Mouse (Mus musculus) urinary bladder, postnatal 4 days (tissue): ENCODE measurements around the gene Tbc1d1.
"Not testable (repeated sequence)": the region's sequence is repeated elsewhere in the genome, so short reads cannot be mapped to it uniquely, and the experiment has no call there.

Source experiments
- DNase-seq, 2 experiments: peaks; one replicate each; pipeline ENCODE4 v3.0.0; 2021 to 2022; ENCODE audit warnings: low spot score in 2 of 2

Gene Tbc1d1

DNA sequence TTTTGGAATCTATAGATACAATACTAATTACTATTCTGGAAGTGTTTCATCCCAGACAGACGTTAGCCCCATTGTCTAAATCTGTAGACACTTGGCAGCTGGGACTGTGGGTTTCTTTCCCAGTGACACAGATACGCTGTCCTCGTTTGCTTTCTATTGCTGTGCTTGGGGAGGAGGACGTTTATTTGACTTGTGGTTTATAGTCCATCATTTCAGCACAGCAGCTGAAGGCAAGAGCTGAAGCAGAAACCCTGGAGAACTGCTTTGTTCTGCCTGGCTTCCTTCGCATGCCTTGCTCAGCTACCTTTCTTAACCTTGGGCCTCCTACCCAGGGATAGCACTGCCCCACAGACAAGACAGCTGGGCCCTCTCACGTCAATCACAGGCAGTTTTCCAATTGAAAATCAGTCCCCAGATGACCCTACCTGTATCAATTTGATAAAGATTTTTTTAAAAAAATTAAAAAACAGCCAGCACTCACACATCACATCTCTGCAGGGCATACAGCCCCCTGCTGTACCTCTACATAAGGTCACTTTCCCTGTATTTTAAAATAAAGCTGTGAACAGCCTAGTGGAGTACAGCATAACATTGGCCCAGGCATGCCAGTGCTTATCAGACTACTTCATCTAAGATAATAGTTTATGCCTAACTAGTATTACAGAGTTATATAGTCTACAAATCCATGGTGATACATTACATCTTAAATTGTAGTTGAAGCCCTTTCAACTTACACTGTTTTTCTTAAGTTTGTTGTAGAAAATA, 158.4 kb downstream of the Tbc1d1 start:
- no peak for DNase-seq

DNA sequence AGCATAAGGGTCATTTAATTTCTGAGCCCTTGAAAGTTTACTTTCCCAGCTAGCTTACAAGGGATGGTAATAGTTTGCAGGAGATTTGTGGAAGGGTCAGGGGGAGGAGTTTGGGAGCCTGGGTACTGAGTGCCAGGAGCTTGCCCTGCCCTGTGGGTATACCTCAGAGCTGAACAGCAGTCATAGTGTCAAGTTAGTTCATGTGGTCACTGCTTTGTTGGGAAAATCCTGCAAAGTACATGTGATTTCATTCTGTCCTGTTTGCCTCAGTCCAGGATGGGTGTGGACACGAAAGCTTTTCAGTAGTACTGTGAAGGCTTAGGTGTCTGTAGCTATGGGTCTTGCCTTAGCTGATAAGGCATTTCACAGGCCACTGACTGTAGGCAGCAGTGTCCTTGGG, 159.0 kb downstream of the Tbc1d1 start:
- DNase-seq: no peak

DNA sequence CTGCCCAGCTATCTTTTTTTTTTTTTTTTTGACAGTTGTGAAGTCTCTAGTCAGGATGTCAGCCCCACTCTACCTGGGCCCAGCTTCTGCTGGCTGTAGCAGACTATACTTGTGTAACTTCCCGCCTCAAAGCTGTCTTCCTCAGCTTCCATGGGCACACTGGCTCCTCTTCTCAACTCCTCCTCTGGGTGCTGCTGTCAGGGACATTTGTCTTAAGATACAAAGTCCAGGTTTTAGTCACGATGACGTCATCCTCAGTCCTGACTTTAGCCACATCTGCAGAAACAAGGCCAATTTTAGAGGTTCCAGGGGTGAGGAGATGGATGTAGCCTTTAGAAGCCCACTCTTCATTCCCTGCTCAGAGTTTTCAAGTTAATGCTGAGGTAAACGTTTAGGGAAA, 167.2 kb downstream of the Tbc1d1 start:
- DNase-seq: no peak

DNA sequence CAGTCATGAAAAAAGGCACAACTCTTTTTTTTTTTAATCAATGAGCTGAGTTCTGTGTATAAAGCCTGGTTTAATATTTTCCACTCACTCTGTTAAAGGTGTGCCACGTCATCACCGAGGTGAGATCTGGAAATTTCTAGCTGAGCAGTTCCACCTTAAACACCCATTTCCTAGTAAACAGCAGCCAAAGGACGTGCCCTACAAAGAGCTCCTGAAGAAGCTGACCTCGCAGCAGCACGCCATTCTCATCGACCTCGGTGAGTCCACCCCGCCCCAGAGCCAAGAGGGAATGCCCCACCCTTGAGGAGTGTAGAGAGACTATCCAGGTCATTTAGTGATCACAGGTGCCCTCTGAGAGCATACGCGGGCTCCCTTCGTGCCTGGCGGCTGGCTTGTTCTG, 168.2 kb downstream of the Tbc1d1 start:
- DNase-seq: no peak

DNA sequence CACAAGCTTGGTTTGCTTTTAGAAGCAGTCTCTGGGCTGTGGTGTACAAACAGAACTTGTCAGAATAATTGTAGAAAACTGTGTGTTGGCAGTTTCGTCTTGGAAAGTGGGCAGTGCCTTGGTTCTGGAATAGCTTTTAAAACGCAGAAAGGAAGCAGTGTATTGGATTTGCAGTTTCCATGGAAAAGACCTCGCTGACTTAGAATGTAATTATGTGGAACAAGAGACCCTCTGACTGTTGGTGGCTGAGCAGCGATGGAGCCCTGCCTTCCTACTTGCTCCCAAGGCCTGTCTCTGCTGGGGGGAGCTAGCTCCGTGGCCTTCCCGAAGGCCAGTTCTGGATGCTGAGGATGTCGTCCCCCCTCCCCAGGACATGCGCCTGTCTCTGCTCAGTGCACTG, 168.8 kb downstream of the Tbc1d1 start:
- no peak for DNase-seq

DNA sequence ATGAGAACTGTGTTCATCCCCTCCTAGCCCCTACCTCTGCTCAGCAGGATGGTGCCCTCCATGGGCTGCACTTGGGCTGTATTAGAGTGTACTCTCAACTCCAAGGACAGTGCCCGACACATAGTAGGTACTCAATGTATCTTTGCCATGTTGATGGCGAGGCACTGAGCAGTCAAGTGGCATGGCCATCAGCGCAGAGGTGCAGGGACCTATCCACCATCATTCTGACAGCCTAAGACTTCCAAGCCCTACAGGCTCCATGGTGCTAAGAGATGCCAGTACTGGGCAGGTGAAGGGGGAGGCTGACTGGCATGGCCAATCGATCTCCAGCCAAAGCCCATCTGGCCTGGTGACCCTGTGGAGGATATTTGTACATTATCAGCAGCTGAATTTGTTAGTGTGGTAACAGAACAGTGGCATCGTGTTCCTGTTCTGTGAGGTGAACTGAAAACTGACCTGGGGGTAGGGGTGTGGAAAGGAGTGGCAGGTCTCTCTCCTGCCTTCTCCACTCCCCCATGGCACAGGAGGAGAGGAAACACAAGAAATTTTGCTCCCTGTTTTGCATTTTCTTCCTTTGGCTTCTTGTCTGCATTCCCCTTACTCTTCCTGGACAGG, 169.7 kb downstream of the Tbc1d1 start:
- DNase-seq: no peak

DNA sequence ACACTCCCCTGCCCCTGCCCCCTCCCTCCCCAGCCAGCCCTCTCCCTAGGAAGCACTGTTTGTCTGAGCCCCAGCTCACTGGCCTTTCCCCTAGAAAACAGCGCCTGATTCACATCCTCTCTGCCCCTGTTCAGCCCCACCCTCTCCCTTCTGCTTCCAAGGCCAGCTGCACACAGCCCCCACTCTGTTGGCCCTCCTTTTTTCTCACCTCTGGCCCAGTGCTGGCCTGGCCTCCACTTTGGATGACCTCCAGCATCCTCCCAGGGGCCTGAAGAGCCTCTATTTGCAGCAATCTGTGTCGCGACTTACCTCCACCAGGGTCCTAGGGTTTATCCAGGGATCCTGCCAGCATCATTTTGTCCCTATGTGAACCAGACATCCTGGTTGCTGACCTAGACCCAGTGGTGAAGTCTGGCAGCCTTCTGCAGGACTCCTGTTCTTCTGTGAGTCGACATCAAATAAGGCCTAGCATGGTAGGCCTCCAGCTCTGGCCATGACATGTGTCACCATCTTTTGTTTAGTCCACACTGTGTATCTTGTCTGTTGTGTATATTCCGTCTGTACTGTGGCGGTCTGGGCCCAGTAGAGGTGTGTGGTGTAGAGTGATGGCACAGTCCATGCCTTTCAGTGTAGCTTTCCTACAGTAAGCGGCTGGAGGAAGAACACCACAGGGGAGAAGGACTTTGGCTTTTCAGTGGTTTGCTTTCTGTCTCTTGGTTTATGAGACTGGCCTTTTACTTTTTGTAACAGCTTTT, 170.5 kb downstream of the Tbc1d1 start:
- DNase-seq: peak; percentile 39 to 66

DNA sequence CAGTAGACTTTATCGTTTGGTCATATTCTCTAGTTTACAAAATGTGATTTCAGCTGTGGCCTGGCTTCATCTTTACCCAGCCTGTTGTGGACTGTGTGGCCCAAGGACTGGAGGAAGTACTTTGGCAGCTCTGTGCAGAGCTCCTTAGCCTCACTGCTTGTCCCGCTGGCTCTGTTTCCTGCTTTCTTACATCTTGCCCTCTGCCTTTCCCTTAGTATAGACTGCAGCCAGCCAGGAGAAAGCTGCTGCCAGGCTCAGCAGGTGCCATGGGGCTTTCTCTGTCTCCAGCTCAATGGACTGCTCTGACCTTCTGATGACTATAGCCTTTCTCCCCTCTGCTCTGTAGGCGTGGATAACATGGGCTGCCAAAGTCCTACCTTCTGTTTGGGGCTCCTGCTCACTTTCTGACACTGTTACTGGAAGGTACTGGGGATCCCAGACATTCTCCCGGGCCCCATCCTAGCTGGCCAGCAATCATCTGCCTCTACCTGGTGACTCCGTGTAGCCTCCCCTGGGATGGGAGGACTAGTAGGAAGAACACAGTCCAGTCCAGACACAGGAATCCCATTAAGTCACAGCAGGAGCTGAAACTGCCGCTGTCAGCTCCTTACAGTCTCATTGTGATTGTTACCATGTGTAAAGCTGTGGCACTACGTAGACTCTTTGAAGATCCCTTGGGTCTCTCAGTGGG, 171.3 kb downstream of the Tbc1d1 start:
- no peak for DNase-seq

DNA sequence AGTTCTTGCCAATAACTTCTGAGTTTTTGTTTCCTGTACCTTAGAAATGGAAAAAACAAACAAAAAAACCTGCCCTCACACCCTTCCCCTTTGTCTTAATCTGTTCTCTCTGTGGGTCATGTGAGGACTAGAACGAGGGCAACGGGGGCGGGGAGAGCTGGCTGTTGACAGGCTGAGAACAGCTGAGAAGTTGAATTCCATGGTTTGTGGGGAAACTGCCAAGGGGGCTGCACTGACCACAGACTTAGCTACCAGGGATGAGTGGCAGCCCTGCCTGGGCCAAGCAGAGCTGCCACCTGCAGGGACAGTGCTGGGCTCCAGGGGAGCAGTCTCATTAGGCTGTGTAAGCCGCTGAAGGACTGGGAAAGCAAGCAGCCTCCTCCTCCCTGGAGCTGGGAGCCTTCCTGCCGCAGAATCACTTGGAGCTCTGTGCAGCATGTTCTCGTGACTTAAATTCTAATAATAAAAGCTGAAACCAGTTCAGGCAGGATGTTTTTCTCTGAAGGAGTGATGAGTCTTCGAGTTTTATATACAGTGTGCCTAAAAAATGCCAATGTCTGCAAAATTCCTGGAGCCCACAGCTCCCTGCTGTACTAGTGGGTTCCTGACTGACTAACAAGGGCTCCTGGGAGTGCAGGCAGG, 180.8 kb downstream of the Tbc1d1 start:
- peak in 1 of 2 experiments; percentile 58 for DNase-seq

DNA sequence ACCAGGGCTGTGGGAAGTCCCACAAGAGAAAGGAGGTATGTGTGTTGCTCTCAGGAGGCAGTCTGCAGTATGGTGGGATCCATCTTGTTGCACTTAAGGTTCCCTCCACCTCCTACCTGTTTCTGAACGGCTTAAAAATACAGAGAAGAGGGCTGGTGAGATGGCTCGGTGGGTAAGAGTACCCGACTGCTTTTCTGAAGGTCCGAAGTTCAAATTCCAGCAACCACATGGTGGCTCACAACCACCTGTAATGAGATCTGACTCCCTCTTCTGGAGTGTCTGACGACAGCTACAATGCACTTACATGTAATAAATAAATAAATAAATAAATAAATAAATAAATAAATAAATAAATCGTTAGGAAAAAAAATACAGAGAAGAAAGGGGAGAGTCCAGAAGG, 182.7 kb downstream of the Tbc1d1 start:
- not testable (repeated sequence) for DNase-seq

DNA sequence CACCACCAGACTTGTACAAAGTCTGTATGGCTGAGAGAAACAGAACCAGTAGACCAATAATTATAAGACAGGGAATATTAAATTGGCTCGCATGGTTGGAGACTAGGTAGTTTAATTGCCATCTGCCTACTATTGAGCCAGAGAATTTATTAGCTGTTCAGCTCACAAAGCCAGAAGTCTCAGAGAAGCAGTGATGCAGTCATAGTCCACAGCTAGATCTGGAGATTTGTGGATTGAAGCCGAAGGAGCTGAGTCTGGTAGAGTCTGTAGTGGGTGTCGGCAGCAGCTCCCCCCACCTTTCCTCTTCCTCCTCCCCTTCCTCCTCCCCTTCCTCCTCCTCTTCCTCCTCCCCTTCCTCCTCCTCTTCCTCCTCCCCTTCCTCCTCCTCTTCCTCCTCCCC, 184.3 kb downstream of the Tbc1d1 start:
- DNase-seq: no peak

DNA sequence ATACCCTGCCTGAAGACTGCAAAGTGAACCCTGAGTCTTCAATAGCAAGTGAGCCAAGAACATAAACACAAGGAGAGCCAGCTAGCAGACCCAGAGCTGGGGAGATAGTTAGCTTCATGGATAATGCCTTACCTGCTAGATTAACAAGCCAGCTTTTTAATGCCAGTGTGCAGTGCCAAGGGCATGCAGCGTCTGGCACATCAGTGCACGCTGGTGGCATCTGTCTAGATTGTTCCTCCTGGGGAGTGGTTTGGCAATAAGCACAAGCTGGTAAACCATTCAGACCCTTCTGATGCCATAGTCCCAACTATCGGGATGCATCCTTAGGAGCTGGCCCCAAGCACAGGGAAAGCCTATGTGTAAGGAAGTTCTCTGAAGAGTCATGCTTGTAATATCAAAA, 185.6 kb downstream of the Tbc1d1 start:
- DNase-seq: no peak

DNA sequence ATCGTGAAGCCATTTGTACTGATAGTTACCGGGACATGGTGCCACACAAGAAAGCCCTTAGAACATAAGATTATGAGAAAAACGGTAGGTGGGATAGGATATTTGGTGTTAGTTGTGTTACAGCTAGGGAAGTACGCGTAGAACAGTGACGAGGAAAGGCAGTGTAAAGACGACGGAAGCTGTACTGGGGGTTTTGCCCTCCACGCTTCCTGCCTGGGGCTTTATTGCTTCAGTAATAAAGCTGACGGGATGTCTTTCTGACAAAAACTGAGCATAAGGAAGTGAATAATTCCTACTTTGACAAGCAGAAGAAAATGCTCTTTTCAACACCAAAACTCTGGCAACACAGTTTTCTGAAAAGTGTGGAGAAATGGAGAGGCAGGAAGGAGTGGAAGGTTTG, 186.0 kb downstream of the Tbc1d1 start:
- no peak for DNase-seq

DNA sequence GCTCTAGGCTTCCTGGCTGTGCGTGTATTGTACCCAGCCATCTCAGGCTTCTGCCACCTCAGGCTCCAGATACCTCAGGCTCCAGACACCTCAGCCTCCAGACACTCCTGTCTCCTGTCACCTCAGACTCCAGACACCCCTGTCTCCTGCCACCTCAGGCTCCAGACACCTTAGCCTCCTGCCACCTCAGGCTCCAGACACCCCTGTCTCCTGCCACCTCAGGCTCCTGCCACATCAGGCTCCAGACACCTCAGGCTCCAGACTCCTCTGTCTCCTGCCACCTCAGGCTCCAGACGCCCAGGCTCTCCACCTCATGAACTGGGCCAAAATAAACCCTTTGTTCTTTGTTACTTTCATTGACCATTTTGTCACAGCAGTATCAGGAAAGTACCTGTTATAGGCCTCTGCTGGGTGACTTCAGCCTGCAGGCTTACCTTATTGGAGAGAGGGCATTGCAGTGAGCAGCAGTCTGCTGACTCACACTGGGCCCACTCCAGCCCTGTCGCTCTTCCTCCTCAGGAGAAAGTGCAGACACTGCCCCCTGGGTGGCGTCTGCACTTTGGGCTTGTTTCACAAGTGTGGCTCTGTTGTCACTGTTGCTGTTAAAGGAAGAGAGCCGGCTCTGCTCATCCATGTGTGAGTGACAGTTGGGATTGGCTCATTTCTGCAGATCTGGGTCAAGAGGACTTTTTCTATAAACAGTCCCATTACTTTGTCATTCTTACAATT, 188.0 kb downstream of the Tbc1d1 start:
- no peak for DNase-seq

DNA sequence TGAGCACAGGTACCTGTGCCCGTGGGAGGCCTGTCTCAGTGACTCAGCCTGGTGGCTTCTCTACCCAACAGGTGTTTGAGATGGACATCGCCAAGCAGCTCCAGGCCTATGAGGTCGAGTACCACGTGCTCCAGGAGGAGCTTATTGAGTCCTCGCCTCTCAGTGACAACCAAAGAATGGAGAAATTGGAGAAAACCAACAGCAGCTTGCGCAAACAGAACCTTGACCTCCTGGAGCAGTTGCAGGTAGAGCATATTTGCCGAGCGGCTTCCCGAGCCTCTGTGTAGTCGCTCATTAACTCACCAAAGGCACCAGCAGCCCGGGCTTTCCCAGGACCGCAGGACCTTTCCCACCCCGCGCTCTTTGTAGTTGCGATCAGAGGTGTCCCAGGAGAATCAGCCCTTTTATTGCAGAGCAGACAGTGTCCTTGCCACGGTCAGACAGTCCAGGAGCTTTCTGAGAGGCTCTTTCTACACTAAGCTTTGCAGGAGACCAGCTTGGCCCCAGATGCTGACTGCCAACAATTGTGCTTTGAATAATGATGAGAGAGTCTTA, 189.2 kb downstream of the Tbc1d1 start:
- DNase-seq: no peak

DNA sequence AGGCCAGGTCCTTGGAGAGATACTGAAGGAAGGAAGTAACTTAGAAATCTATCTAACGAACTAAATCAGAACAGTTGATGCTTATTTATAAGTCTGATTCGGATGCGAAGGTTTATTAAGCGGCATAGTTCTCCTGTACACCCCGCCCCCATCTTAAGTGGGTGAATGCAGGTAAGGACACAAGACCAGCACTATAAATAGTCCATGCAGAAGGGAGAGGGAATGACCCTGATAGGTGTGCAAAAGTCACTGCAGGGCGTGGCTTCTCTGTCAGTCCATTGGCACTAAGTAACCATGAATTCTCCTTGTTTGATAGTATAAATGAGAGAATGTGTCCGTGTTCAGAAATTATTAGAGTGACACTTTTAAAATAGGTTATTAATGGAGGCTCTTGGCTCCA, 189.7 kb downstream of the Tbc1d1 start:
- no peak for DNase-seq

DNA sequence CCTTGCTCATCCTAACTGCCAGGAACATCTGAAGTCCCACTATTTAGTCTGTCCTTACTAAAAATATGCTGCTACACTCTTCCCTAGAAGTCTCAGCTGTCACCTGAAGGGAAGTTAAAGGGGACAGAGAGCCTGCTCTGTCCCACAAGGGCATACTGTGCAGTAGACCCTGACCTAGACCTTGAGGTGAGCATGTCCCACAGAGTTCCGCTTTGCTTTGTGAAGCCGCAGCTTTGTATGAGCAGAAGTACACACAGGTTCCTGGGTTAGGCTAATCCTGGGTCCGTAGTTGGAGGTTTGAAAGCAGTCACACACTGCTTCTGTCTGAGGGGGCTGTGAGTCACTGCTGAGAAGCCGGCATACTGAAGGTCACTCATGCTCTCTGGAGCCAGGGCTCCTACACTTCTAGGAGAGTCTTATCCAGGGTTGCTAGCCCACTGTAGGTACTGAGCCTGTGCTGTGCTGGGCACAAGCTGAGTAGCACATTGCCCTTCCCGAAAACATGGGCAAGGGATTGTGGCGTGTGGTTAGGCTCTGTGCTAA, 190.3 kb downstream of the Tbc1d1 start:
- DNase-seq: no peak

DNA sequence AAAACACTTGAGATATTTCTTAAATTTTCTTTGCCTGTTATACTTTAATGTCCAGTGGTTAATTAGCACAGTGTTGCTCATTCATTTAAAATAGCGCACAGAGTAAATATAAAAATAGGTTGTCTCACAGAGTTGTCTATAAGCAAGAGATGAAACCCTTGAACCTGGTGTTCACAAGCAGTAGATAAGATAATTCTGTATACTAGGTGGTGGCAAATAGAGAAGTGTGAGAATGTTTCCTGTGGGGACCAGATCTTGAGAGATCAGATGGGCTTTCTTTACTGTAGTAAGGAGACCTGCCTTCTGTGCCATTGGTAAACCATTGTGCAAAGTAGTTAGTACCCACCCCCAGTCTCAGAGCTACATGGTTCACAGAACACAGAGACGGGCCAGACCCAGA, 192.1 kb downstream of the Tbc1d1 start:
- no peak for DNase-seq

DNA sequence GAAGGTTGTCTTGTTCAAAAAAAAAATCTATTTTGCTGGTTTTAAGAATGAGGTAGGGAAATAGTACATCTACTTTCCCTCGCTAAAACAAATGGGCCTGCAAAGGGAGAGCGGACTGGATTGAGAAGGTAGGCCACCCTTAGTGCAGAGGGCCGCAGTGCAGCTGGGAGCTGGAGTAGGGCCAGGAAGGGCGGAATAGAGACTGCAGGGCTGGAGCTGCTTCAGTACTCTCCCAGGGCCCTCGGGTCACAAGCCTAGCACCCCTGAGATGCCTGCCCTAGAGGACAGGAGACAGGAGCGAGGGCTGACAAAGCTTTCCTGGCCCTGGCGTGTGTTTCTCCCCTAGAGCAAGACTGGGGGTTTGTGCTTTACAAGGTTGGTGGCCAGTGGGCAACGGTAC, 192.7 kb downstream of the Tbc1d1 start:
- DNase-seq: no peak

DNA sequence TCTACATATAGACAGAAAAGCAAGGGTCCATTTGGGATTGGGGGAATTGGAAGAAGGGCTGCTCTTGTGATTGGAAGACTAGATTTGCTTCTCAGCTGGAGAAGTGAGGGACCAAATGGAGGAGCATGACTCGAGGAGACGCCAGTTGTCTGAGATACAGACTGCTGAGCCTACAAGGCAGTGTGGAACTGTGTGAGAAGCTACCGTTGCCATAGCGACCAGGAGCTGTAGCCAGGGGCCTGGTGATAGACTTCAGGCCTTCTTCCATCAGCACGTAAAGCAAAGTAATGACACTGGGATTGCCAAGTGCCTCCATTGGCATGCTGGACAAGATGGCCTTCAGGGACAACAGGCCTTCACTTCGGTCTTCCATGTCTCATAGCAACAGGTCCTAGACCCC, 195.9 kb downstream of the Tbc1d1 start:
- no peak for DNase-seq
